Mouse (Mus musculus) C2C12 (cell line): Measurements from ENCODE around the gene Gnpat. TPM values are rescaled to one million over a fixed set of nuclear protein-coding genes. Genes with fewer than 3 reads are reported as not detected.

ENCODE experiments used
- H3K27me3 ChIP-seq: one replicate; pipeline ENCODE4 v1.6.1; 2011; ENCODE audit not compliant: control insufficient read depth, insufficient read depth, insufficient read length
- H3K36me3 ChIP-seq: one replicate; pipeline ENCODE4 v1.6.1; 2011; ENCODE audit not compliant: control insufficient read depth, insufficient read depth
- H3K4me3 ChIP-seq: one replicate; pipeline ENCODE4 v1.5.1; 2011; ENCODE audit warnings: mild to moderate bottlenecking, control low read depth; ENCODE audit not compliant: poor library complexity, insufficient read depth, severe bottlenecking
- H3K79me2 ChIP-seq: one replicate; pipeline ENCODE4 v1.6.1; 2011; ENCODE audit not compliant: control insufficient read depth, insufficient read depth
- H3K79me3 ChIP-seq: one replicate; pipeline ENCODE4 v1.6.1; 2011; ENCODE audit warnings: low read depth, control low read depth
- H3ac ChIP-seq: one replicate; pipeline ENCODE3; 2011; ENCODE audit warnings: low read depth; ENCODE audit not compliant: control insufficient read depth, insufficient read length
- CEBPB ChIP-seq: IDR thresholded peaks from one replicate; pipeline ENCODE4 v1.6.1; 2011; ENCODE audit warnings: low read depth, mild to moderate bottlenecking, control low read depth, moderate library complexity
- CTCF ChIP-seq: IDR thresholded peaks from one replicate; pipeline ENCODE4 v1.5.1; 2011; ENCODE audit not compliant: control insufficient read depth, insufficient read depth, insufficient read length
- FOSL1 ChIP-seq: IDR thresholded peaks from one replicate; pipeline ENCODE4 v1.8.0; 2011; ENCODE audit warnings: mild to moderate bottlenecking, low read length; ENCODE audit not compliant: poor library complexity, insufficient read depth, severe bottlenecking
- MAX ChIP-seq: IDR thresholded peaks from one replicate; pipeline ENCODE4 v1.6.1; 2011; ENCODE audit warnings: mild to moderate bottlenecking, control low read depth
- MYOD1 ChIP-seq: IDR thresholded peaks from one replicate; pipeline ENCODE4 v1.6.1; 2011; ENCODE audit warnings: low read depth; ENCODE audit not compliant: control insufficient read depth, insufficient read length
- MYOG ChIP-seq: IDR thresholded peaks from one replicate; pipeline ENCODE4 v1.6.1; 2011; ENCODE audit not compliant: control insufficient read depth, insufficient read length; ENCODE audit errors: extremely low read depth
- USF1 ChIP-seq: IDR thresholded peaks from one replicate; pipeline ENCODE4 v1.6.1; 2011; ENCODE audit warnings: low read depth, mild to moderate bottlenecking, control low read depth, moderate library complexity
- polyA plus RNA-seq: library from polyadenylated mRNA; unstranded; fragments of >200 nt; fragmentation: generic; extraction: Trizol; gene quantifications from one replicate; pipeline ENCODE4 v1.2.1, GENCODE M21; 2012; ENCODE audit warnings: missing spikeins

Gnpat gene
- polyA plus RNA-seq, 1 experiment, result 59.9 TPM

DNA sequence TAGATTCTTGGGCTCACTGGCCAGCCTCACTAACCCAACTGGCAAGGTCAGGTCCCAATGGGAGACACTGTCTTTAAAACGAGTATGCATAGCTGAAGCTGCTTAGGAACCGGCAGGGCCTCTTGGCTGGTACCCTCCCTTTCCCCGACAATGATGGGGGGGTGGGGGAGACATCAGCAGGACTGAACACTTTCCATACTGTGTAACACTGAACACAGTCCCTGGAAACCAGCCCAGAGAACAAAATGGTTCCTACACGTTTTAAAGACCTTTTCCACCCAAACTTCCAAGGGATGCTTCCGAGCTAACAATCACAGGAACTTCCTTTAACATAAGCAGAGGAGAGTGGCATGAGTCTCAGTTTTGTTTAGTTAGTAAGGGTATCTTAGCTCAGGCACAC, 72.3 kb downstream of the Gnpat start:
- no peak overlapping the region for H3K4me3 ChIP-seq
- TF ChIP-seq FOSL1 (no peak), MAX (no peak), MYOD1 (no peak)
- peaks cover 79% of the 10 kb centered on the region for H3K79me3 ChIP-seq

DNA sequence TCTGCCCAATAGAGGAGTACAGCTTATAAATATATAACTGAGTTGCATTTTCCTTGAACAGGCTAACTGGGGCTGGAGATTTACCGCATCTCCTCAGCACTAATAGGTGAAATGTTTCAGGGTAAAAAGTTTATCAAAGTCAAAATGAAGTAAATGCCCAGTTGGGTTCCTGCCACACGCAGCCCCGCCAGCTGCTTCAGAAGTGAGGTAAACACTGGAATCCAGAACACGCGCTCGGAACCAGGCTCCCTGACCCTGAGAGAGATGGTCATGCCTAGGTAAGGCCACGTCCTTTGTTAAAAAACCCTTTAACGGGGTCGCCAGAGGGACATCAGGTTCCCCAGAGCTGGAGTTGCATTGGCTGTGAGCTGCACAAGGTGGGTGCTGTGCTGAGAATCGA, 73.9 kb downstream of the Gnpat start:
- Histone ChIP-seq H3K79me2 (peaks cover 100% of the 10 kb centered on the region), H3K36me3 (peaks cover 13% of the 10 kb centered on the region), H3K4me3 (no peak overlapping the region), H3K27me3 (no peaks in the 10 kb centered on the region), H3ac (no peak overlapping the region), H3K79me3 (peaks cover 78% of the 10 kb centered on the region)
- TF ChIP-seq USF1 (no peak), MYOD1 (no peak), MYOG (no peak), FOSL1 (no peak), MAX (no peak), CTCF (no peak), CEBPB (no peak)

More for the DNA sequence above, 72.3 kb downstream of the Gnpat start:
- Histone ChIP-seq H3K36me3 (peaks cover 10% of the 10 kb centered on the region), H3K79me2 (peaks cover 100% of the 10 kb centered on the region), H3ac (no peak overlapping the region), H3K27me3 (no peaks in the 10 kb centered on the region)

DNA sequence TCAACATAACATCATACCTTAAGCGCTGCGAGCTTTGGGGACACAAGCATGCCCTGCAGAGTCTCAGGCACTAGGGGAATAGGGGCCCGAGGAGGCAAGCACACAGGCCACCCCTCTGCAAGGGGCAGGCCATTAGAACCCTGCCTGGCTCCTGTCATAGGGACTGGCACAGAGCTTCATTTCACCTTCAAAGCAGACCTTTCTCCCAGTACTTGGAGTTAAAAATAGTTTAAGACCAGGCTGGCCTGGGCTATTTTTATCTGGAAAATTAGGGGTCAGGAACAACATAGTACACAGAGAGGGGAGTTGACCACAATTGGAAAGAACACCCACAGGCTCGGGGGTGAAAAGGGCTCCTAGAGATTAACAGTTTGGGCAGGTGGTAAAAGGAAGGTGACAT, 74.5 kb downstream of the Gnpat start:
- H3K36me3 ChIP-seq, result peaks cover 13% of the 10 kb centered on the region
- no peak overlapping the region for H3K4me3 ChIP-seq
- peaks cover 77% of the 10 kb centered on the region for H3K79me3 ChIP-seq
- no peak overlapping the region for H3ac ChIP-seq
- TF ChIP-seq CEBPB (no peak), MYOD1 (no peak), CTCF (no peak)
- H3K79me2 ChIP-seq, result peaks cover 100% of the 10 kb centered on the region
- no peaks in the 10 kb centered on the region for H3K27me3 ChIP-seq

Other genes starting within 250 kb of the Gnpat start
- gene 2310022B05Rik, start 199.7 kb upstream of the Gnpat start, polyA plus RNA-seq, result 52.1 TPM
- gene Ttc13, start 141.1 kb upstream of the Gnpat start, polyA plus RNA-seq, result 23.0 TPM
- gene Arv1, start 140.9 kb upstream of the Gnpat start, polyA plus RNA-seq, result 11.4 TPM
- gene Fam89a, start 111.2 kb upstream of the Gnpat start, polyA plus RNA-seq, result 1.5 TPM
- not detected for gene Trim67, start 69.9 kb upstream of the Gnpat start, polyA plus RNA-seq
- gene 2810004N23Rik, start 87 bp downstream of the Gnpat start, polyA plus RNA-seq, result 27.9 TPM
- 10.7 TPM for gene Exoc8, start 34.7 kb downstream of the Gnpat start, polyA plus RNA-seq
- 9.1 TPM for gene Sprtn, start 34.9 kb downstream of the Gnpat start, polyA plus RNA-seq
- 29.7 TPM for gene Egln1, start 86.3 kb downstream of the Gnpat start, polyA plus RNA-seq
- gene Tsnax, start 150.0 kb downstream of the Gnpat start, polyA plus RNA-seq, result 50.9 TPM
- gene Disc1, start 191.2 kb downstream of the Gnpat start, polyA plus RNA-seq, result 0.12 TPM